In the genomic region with DNA sequence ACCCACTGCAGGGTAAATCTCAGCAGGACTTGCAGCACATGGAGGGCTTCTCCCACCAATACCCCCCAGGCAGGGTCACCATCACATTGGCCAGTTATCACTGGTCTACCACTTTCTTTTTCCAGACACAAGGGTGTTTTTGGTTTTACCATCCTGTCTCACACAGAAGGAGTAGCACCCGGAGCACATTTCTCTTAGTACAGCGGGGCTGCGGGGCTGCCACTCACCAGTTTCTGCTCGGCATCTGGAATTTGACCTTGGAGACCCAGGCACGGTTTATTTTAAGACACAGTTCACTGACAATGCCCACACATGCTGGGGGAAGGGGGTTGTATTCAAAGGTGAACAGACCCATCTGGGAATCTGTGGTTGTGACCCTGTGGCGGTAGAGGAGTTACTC, we compare ENCODE assay signal across 12 mouse cellular contexts. TPM values are rescaled to one million over a fixed set of nuclear protein-coding genes. Genes with fewer than 3 reads are reported as not detected.
DNase-seq lines count a peak whose midpoint lies in the region; ATAC-seq and TF ChIP-seq lines count a peak whose summit lies in the region.
"Had no signal": no experiment of that assay in that cellular context is flagged by ENCODE, and none has a peak within 500 bp of the region (broad histone marks: within the 10 kb centered on the region; RNA-seq: fewer than 3 reads in every experiment).

No protein-coding gene starts in this region.

- no peak overlapping the region for H3K4me2 ChIP-seq in forebrain, embryonic 13.5 days
- no peak overlapping the region for H3K4me2 ChIP-seq in kidney, embryonic 15.5 days
- H3K4me2 ChIP-seq: embryonic facial prominence, embryonic 15.5 days; liver, embryonic 11.5 days; midbrain, embryonic 13.5 days; stomach, embryonic 15.5 days had no signal

- TF ChIP-seq CTCF in kidney, adult 2 months (conservative IDR thresholded peaks at IDR 0.05; ENCODE audit: insufficient read depth, insufficient read length, low read depth, low read length): no peak
- TF ChIP-seq CTCF in thymus, adult 2 months (IDR thresholded peaks at IDR 0.05; ENCODE audit: borderline replicate concordance, control insufficient read depth, extremely low read depth, insufficient read depth, low read length, poor library complexity): no peak

- no peak overlapping the region for H3K9ac ChIP-seq in forebrain, embryonic 13.5 days
- H3K9ac ChIP-seq in kidney, embryonic 15.5 days: no peak overlapping the region
- H3K9ac ChIP-seq: embryonic facial prominence, embryonic 15.5 days; midbrain, embryonic 13.5 days; stomach, embryonic 15.5 days had no signal

- peaks cover 33% of the 10 kb centered on the region for H3K4me1 ChIP-seq in forebrain, embryonic 10.5 days
- H3K4me1 ChIP-seq in forebrain, embryonic 13.5 days: peaks cover 19% of the 10 kb centered on the region
- peaks cover 22% of the 10 kb centered on the region for H3K4me1 ChIP-seq in kidney, embryonic 15.5 days
- no peaks in the 10 kb centered on the region for H3K4me1 ChIP-seq in kidney, adult 2 months (ENCODE audit: control insufficient read depth, insufficient read depth, low read length)
- H3K4me1 ChIP-seq in thymus, adult 2 months (replicated peaks; ENCODE audit: control insufficient read depth, insufficient read depth, low read length): no peaks in the 10 kb centered on the region; the same call in none of the 2 replicates

- ATAC-seq in forebrain, embryonic 13.5 days: no peak
- ATAC-seq in kidney, embryonic 15.5 days (replicated peaks; ENCODE audit: low FRiP score): 0 out of 2 replicates have a peak, but pooled peaks have one; percentile 33
- ATAC-seq: midbrain, embryonic 13.5 days had no signal

- peak overlapping the region; percentile 83 for H3K27ac ChIP-seq in forebrain, embryonic 10.5 days
- no peak overlapping the region for H3K27ac ChIP-seq in forebrain, embryonic 13.5 days
- peak overlapping the region; percentile 29; the same call in 1 of the 2 replicates for H3K27ac ChIP-seq in kidney, embryonic 15.5 days
- H3K27ac ChIP-seq in kidney, adult 2 months (ENCODE audit: insufficient read depth, low read depth, low read length): no peak overlapping the region
- no peak overlapping the region for H3K27ac ChIP-seq in thymus, adult 2 months (ENCODE audit: control insufficient read depth, insufficient read depth, low read length)
- H3K27ac ChIP-seq: embryonic facial prominence, embryonic 15.5 days; midbrain, embryonic 13.5 days; stomach, embryonic 15.5 days had no signal

- no peak overlapping the region for H3K4me3 ChIP-seq in forebrain, embryonic 10.5 days
- H3K4me3 ChIP-seq in forebrain, embryonic 13.5 days: no peak overlapping the region
- H3K4me3 ChIP-seq in kidney, embryonic 15.5 days (replicated peaks): no peak overlapping the region
- H3K4me3 ChIP-seq in kidney, adult 2 months (ENCODE audit: insufficient read depth, low read depth, low read length): no peak overlapping the region
- no peak overlapping the region for H3K4me3 ChIP-seq in thymus, adult 2 months (ENCODE audit: control insufficient read depth, insufficient read depth, low read length)
- H3K4me3 ChIP-seq: embryonic facial prominence, embryonic 15.5 days; midbrain, embryonic 13.5 days; stomach, embryonic 15.5 days had no signal

- no peaks in the 10 kb centered on the region for H3K27me3 ChIP-seq in forebrain, embryonic 10.5 days (ENCODE audit: poor library complexity, severe bottlenecking)
- no peaks in the 10 kb centered on the region for H3K27me3 ChIP-seq in forebrain, embryonic 13.5 days
- no peaks in the 10 kb centered on the region for H3K27me3 ChIP-seq in kidney, embryonic 15.5 days
- H3K27me3 ChIP-seq in kidney, adult 2 months (replicated peaks; ENCODE audit: control insufficient read depth, insufficient read depth, low read length): no peaks in the 10 kb centered on the region
- no peaks in the 10 kb centered on the region for H3K27me3 ChIP-seq in thymus, adult 2 months (ENCODE audit: control insufficient read depth, insufficient read depth, low read length)
- H3K27me3 ChIP-seq: embryonic facial prominence, embryonic 15.5 days; midbrain, embryonic 13.5 days; stomach, embryonic 15.5 days had no signal

- TF ChIP-seq POLR2A in kidney, adult 2 months (IDR thresholded peaks at IDR 0.05; ENCODE audit: low read depth, low read length): no peak
- TF ChIP-seq POLR2A in thymus, adult 2 months (IDR thresholded peaks at IDR 0.05; ENCODE audit: control insufficient read depth, extremely low read depth, insufficient read depth, low read length, poor library complexity): no peak

- H3K9me3 ChIP-seq in forebrain, embryonic 10.5 days: 0 out of 2 replicates have a peak, but pooled peaks cover 5% of the 10 kb centered on the region
- H3K9me3 ChIP-seq in forebrain, embryonic 13.5 days (replicated peaks): no peaks in the 10 kb centered on the region
- no peaks in the 10 kb centered on the region; the same call in 1 of the 2 replicates for H3K9me3 ChIP-seq in kidney, embryonic 15.5 days (replicated peaks)
- H3K9me3 ChIP-seq: embryonic facial prominence, embryonic 15.5 days; midbrain, embryonic 13.5 days; stomach, embryonic 15.5 days had no signal

- no peaks in the 10 kb centered on the region for H3K36me3 ChIP-seq in forebrain, embryonic 10.5 days (replicated peaks)
- no peaks in the 10 kb centered on the region for H3K36me3 ChIP-seq in forebrain, embryonic 13.5 days (ENCODE audit: poor library complexity, severe bottlenecking)
- H3K36me3 ChIP-seq in kidney, embryonic 15.5 days: no peaks in the 10 kb centered on the region
- H3K36me3 ChIP-seq in kidney, adult 2 months (ENCODE audit: control insufficient read depth, insufficient read depth, low read length): no peaks in the 10 kb centered on the region
- H3K36me3 ChIP-seq in thymus, adult 2 months (ENCODE audit: control insufficient read depth, insufficient read depth, low read length): no peaks in the 10 kb centered on the region
- H3K36me3 ChIP-seq: embryonic facial prominence, embryonic 15.5 days; midbrain, embryonic 13.5 days; stomach, embryonic 15.5 days had no signal

- DNase-seq in forebrain, embryonic 10.5 days (ENCODE audit: extremely low spot score, low spot score): peak; percentile 46
- DNase-seq in kidney, adult 2 months: no peak
- DNase-seq in Muller cell, postnatal 12 days (ENCODE audit: inconsistent ontology term): peak; percentile 7
- peak; percentile 31 for DNase-seq in kidney, postnatal 14 days
- no peak for DNase-seq in cerebellum, adult 11 months
- DNase-seq in thymus, adult 2 months: no peak

- 28% methylated on average over 6 of the region's 6 CpGs for WGBS in forebrain, embryonic 10.5 days
- WGBS in forebrain, embryonic 13.5 days: 41% methylated on average over 6 of the region's 6 CpGs
- 11% methylated on average over 6 of the region's 6 CpGs for WGBS in kidney, embryonic 15.5 days
- 19% methylated on average over 6 of the region's 6 CpGs for WGBS in kidney, adult 2 months
- 93% methylated on average over 6 of the region's 6 CpGs for WGBS in thymus, adult 2 months

RNA-seq across cellular contexts. Expression of gene S1pr3, which starts 28.8 kb away (rescaled TPM):
- 50.4 and 53.9 TPM in 2 replicates for polyA plus RNA-seq in forebrain, embryonic 10.5 days (2016; fragmentation: Nextera tagmentation; extraction: Ambion mirVana)
- polyA plus RNA-seq in forebrain, embryonic 13.5 days (2015; fragmentation: Nextera tagmentation; extraction: Ambion mirVana): 8.5 and 9.2 TPM in 2 replicates
- 50.1 and 53.7 TPM in 2 replicates for polyA plus RNA-seq in kidney, embryonic 15.5 days (2015; fragmentation: Nextera tagmentation; extraction: Ambion mirVana)
- 15.6 and 16.1 TPM in 2 replicates for polyA plus RNA-seq in kidney, adult 2 months (2012; rRNA removed)
- polyA plus RNA-seq in thymus, adult 2 months (2012; rRNA removed): 16.7 and 18.1 TPM in 2 replicates

Comparison
In these comparisons a context has a peak if more than half of its experiments do, and no peak if none do; other contexts are left out.
1. DNase-seq: peak in forebrain, embryonic 10.5 days (single experiment), Muller cell, postnatal 12 days (single experiment) and kidney, postnatal 14 days (single experiment); none in kidney, adult 2 months (single experiment), cerebellum, adult 11 months (single experiment) and thymus, adult 2 months (single experiment).
2. H3K27ac ChIP-seq: peak in forebrain, embryonic 10.5 days (single experiment) and kidney, embryonic 15.5 days (single experiment); none in forebrain, embryonic 13.5 days (single experiment), kidney, adult 2 months (single experiment) and thymus, adult 2 months (single experiment).